Mouse (Mus musculus) adrenal gland, adult 8-10 months (tissue): ENCODE results near the gene Tubb1. TPM values are rescaled to one million over a fixed set of nuclear protein-coding genes. Genes with fewer than 3 reads are reported as not detected.

Experiments
- DNase-seq: peaks from one replicate; pipeline ENCODE4 v3.0.0; 2022
- total RNA-seq, 4 experiments: library from RNA; stranded (reverse); gene quantifications; 2 replicates each; pipeline ENCODE4 v1.2.4; 2022

Gene Tubb1
- total RNA-seq, 4 experiments from 2014 or later, result 0.28 to 1.1 (median 0.76) TPM

DNA sequence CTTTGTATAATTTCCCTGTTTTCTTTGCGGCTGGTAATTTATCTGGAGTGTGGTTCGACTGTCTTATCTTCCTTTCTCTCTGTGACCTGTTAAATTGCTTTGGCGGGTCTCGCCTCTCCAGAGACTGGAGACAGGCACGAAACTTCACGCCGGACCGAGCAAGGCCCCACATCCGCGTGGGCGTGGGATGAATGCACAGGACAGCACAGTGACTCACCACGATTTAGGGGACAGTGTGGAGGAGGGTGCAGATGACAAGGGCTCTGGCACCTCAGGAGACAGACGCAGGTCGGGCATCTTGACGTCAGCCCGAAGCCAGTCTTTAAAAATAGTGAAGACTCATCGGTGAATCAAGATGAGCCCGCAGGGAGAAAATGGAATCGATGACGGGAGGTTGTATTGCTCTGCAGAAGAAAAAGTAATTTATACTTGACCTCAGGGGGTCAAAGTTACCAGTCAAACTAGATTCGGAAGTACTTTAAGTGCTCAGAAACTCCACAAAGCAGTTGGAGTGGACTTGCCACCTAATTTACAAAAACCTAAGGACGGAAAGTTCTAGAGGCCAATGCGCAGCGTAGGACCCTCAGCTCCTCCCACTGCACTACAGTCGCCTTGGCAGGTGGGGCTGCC, 52.5 kb downstream of the Tubb1 start:
- peak; percentile 11 for DNase-seq

Other genes starting within 250 kb of the Tubb1 start
- gene Gnas, start 166.4 kb upstream of the Tubb1 start, total RNA-seq, result 1,000 to 10,000 TPM; 2,052 to 2,625 (median 2,313) TPM
- 1 to 10 TPM; 1.6 to 2.7 (median 2.3) TPM for gene Gm20721, start 104.0 kb upstream of the Tubb1 start, total RNA-seq
- gene Nelfcd, start 34.9 kb upstream of the Tubb1 start, total RNA-seq, result 10 to 100 TPM; 63.0 to 72.5 (median 65.3) TPM
- gene Ctsz, start 11.7 kb upstream of the Tubb1 start, total RNA-seq, result 100 to 1,000 TPM; 162 to 226 (median 178) TPM
- 100 to 1,000 TPM; 372 to 569 (median 481) TPM for gene Atp5e, start 13.4 kb downstream of the Tubb1 start, total RNA-seq
- gene Prelid3b, start 22.4 kb downstream of the Tubb1 start, total RNA-seq, result 100 to 1,000 TPM in 2 of 4 experiments, 10 to 100 TPM in 2; 86.1 to 126 (median 107) TPM
- under 1 TPM; 0.07 to 0.27 (median 0.14) TPM for gene Zfp831, start 192.8 kb downstream of the Tubb1 start, total RNA-seq